Mouse (Mus musculus) limb, embryonic 11.5 days (tissue): ENCODE data around the gene Tnrc6b. TPM values are rescaled to one million over a fixed set of nuclear protein-coding genes. Genes with fewer than 3 reads are reported as not detected.

Experiments
- ATAC-seq: fragments of 200-750 bp; cut with Nextera tagmentation; 2 replicates; pipeline ENCODE4 v1.8.0; 2017; ENCODE audit warnings: low read depth; ENCODE audit not compliant: insufficient number of reproducible peaks, low FRiP score, low TSS enrichment
- DNase-seq: peaks from one replicate; pipeline ENCODE4 v3.0.0-alpha.2; 2015; ENCODE audit warnings: low spot score
- H3K27ac ChIP-seq: fragments of 300-500 bp; sonication (generic); replicated peaks from 2 replicates; pipeline ENCODE4 v1.5.1; 2014; ENCODE audit warnings: low read depth, mild to moderate bottlenecking, low read length
- H3K27me3 ChIP-seq: fragments of 300-500 bp; sonication (generic); 2 replicates; pipeline ENCODE4 v1.6.1; 2014; ENCODE audit warnings: mild to moderate bottlenecking, low read length, mixed read lengths; ENCODE audit not compliant: control insufficient read depth, insufficient read depth
- H3K36me3 ChIP-seq: fragments of 300-500 bp; sonication (generic); 2 replicates; pipeline ENCODE4 v1.6.1; 2014; ENCODE audit warnings: mild to moderate bottlenecking, low read length, moderate library complexity, mixed read lengths; ENCODE audit not compliant: control insufficient read depth, insufficient read depth
- H3K4me1 ChIP-seq: fragments of 300-500 bp; sonication (generic); 2 replicates; pipeline ENCODE4 v1.6.1; 2014; ENCODE audit warnings: low read length, mixed read lengths; ENCODE audit not compliant: control insufficient read depth, insufficient read depth
- H3K4me2 ChIP-seq: fragments of 300-500 bp; sonication (generic); 2 replicates; pipeline ENCODE4 v1.6.1; 2014; ENCODE audit warnings: low read depth, mild to moderate bottlenecking, moderate library complexity; ENCODE audit not compliant: severe bottlenecking
- H3K4me3 ChIP-seq: fragments of 300-500 bp; sonication (generic); 2 replicates; pipeline ENCODE4 v1.5.1; 2014; ENCODE audit warnings: low read depth, low read length
- H3K9ac ChIP-seq: fragments of 300-500 bp; sonication (generic); 2 replicates; pipeline ENCODE4 v1.6.1; 2014; ENCODE audit warnings: mild to moderate bottlenecking, low read length
- H3K9me3 ChIP-seq: fragments of 300-500 bp; sonication (generic); 2 replicates; pipeline ENCODE4 v1.6.1; 2016; ENCODE audit warnings: low read length; ENCODE audit not compliant: control insufficient read depth
- WGBS: fragments of 180-500 bp; shearing (Covaris S2); extraction: QIAGEN DNeasy Blood & Tissue Kit; methylation state at CpG from one replicate; pipeline ENCODE4 v1.1.7; 2014; 5-methylcytosine and 5-hydroxymethylcytosine counted together
- polyA plus RNA-seq: library from polyadenylated mRNA; unstranded; fragments of >200 nt; fragmentation: Nextera tagmentation; extraction: Ambion mirVana; gene quantifications from 2 replicates; pipeline ENCODE4 v1.2.1, GENCODE M21; 2014

The Tnrc6b gene
- polyA plus RNA-seq, 1 experiment from 2014 or later, result 15.4 TPM

- DNase-seq, result no peak
Measured at GRCm38 (mm10) chr15:80706596-80706995, 4.5 kb upstream of the Tnrc6b start.

GRCm38 (mm10) chr15:80707088-80707487 is 4.0 kb upstream of the Tnrc6b start:
- no peak overlapping the region for H3K4me2 ChIP-seq
- H3K9me3 ChIP-seq, result no peaks in the 10 kb centered on the region
- no peak for DNase-seq
- H3K36me3 ChIP-seq, result no peaks in the 10 kb centered on the region
- no peaks in the 10 kb centered on the region for H3K27me3 ChIP-seq
- no peak overlapping the region for H3K9ac ChIP-seq
- H3K4me3 ChIP-seq, result no peak overlapping the region
- H3K4me1 ChIP-seq, result 0 out of 2 replicates have a peak, but pooled peaks cover 2% of the 10 kb centered on the region
- no peak for ATAC-seq
- whole genome bisulfite sequencing, result 80% methylated on average over 8 of the region's 8 CpGs
- no peak overlapping the region for H3K27ac ChIP-seq

More at GRCm38 (mm10) chr15:80706596-80706995, 4.5 kb upstream of the Tnrc6b start:
- H3K4me1 ChIP-seq, result 0 out of 2 replicates have a peak, but pooled peaks cover 2% of the 10 kb centered on the region
- H3K9ac ChIP-seq, result 0 out of 2 replicates have a peak overlapping the region, but pooled peaks have one; percentile 27
- WGBS, result 29% methylated on average over 11 of the region's 11 CpGs
- peak overlapping the region; percentile 50 for H3K4me2 ChIP-seq
- H3K9me3 ChIP-seq, result no peaks in the 10 kb centered on the region
- peak overlapping the region; percentile 12; the same call in 1 of the 2 replicates for H3K4me3 ChIP-seq
- no peaks in the 10 kb centered on the region for H3K36me3 ChIP-seq
- no peaks in the 10 kb centered on the region for H3K27me3 ChIP-seq
- H3K27ac ChIP-seq, result no peak overlapping the region
- no peak for ATAC-seq

DNA sequence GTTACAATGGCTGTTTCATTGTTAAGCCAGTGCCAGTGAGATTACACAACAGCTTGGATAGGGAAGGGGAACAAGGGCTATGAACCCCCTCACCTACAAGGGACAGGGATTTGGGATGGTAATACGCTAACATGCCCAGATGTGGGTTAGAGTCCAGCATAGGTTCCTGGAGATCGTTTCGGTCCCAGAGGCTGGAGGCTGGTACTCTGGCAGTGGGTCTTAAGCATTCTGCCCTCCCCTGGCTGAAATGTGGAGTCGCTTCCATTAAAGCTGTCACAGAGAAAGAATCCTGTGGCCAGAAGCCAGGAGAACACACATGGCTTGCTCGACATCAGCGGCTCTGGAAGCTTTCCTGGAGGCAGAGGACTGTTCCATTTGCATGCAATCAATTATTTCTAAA is 1.5 kb upstream of the Tnrc6b start:
- ATAC-seq, result no peak
- no peak for DNase-seq

GRCm38 (mm10) chr15:80710257-80710607 is 881 bp upstream of the Tnrc6b start:
- H3K27ac ChIP-seq, result no peak overlapping the region
- no peak overlapping the region for H3K9ac ChIP-seq
- 16% methylated on average over 5 of the region's 5 CpGs for WGBS
- peak overlapping the region; percentile 31 for H3K4me2 ChIP-seq
- DNase-seq (no peak), ATAC-seq (no peak)
- H3K36me3 ChIP-seq, result no peaks in the 10 kb centered on the region
- H3K4me1 ChIP-seq, result 0 out of 2 replicates have a peak, but pooled peaks cover 2% of the 10 kb centered on the region
- peak overlapping the region; percentile 90 for H3K4me3 ChIP-seq
- H3K27me3 ChIP-seq, result no peaks in the 10 kb centered on the region
- H3K9me3 ChIP-seq, result no peaks in the 10 kb centered on the region

More for the DNA sequence above, 1.5 kb upstream of the Tnrc6b start:
- 66% methylated on average over 6 of the region's 6 CpGs for WGBS
- Histone ChIP-seq H3K9ac (no peak overlapping the region), H3K4me2 (no peak overlapping the region), H3K27me3 (no peaks in the 10 kb centered on the region), H3K4me1 (0 out of 2 replicates have a peak, but pooled peaks cover 2% of the 10 kb centered on the region), H3K36me3 (no peaks in the 10 kb centered on the region), H3K9me3 (no peaks in the 10 kb centered on the region), H3K4me3 (no peak overlapping the region), H3K27ac (no peak overlapping the region)

DNA sequence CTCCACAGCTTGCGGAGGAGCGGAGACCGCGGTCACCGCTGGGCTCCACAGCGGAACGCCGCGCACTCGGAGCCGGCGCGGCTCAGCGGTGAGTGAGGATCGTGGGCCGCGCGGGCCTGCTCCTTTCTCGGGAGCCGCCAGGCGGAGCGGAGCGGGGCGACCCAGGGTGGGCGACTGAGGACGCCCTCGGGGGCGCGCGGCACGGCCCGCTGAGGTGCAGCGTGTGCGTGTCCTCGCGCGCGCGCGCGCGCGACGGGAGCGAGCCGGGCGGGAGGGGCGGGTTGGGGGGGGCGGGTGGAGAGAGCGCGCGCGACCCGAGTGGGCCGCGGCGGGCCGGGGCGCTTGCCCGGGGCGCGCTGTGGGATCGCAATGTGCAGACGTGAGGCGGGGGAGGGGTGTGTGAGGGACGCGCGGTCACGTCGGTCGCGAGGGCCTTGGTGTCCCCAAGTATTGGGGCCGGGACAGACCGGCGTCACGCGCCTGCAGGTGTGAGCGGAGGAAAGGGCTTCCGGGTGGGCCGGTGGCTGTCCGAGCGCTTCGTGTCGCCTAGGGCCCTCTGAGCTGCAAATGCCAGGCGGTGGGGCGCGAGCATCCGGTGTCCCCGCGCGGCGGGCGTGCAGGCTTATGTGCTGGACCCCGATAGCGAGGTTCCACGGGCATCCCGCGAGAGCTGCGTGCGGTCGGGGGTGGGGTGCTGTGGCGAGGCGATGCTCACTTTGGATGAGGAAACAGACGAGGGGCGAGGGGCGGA is 463 bp downstream of the Tnrc6b start:
- Histone ChIP-seq H3K27me3 (no peaks in the 10 kb centered on the region), H3K4me1 (0 out of 2 replicates have a peak, but pooled peaks cover 2% of the 10 kb centered on the region), H3K4me3 (peak overlapping the region; percentile 90), H3K36me3 (no peaks in the 10 kb centered on the region), H3K9ac (peak overlapping the region; percentile 76), H3K27ac (0 out of 2 replicates have a peak overlapping the region, but pooled peaks have one; percentile 30), H3K9me3 (no peaks in the 10 kb centered on the region), H3K4me2 (peak overlapping the region; percentile 78)
- DNase-seq, result peak; percentile 68
- ATAC-seq, result peak; percentile 22; the same call in 1 of the 2 replicates
- WGBS, result under 1% methylated on average over 85 of the region's 106 CpGs

DNA sequence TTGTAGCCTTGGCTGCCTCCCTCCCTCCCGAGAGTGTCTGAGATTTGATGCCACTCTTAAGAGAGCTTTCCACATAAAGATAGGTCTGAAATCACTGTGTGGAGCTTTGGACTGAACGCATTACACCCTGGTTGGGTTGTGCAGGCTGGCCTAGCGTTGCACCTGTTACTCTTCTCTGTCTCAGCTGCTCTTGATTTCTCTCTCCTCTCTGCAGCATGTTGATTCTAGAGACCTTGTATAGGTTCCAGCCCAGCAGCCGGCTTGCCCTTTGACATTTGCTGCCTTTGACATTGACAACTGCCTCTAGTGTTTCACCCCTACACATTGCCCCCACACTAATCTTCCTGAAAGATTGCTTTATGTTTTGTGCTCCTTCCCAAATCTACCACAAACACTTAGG is 3.2 kb downstream of the Tnrc6b start:
- no peak overlapping the region for H3K27ac ChIP-seq
- H3K4me1 ChIP-seq, result no peaks in the 10 kb centered on the region
- no peaks in the 10 kb centered on the region for H3K27me3 ChIP-seq
- H3K4me2 ChIP-seq, result no peak overlapping the region
- no peaks in the 10 kb centered on the region for H3K36me3 ChIP-seq
- H3K9ac ChIP-seq, result no peak overlapping the region
- 82% methylated on average over 4 of the region's 4 CpGs for WGBS
- no peaks in the 10 kb centered on the region for H3K9me3 ChIP-seq
- DNase-seq, result no peak
- ATAC-seq, result no peak
- no peak overlapping the region for H3K4me3 ChIP-seq

DNA sequence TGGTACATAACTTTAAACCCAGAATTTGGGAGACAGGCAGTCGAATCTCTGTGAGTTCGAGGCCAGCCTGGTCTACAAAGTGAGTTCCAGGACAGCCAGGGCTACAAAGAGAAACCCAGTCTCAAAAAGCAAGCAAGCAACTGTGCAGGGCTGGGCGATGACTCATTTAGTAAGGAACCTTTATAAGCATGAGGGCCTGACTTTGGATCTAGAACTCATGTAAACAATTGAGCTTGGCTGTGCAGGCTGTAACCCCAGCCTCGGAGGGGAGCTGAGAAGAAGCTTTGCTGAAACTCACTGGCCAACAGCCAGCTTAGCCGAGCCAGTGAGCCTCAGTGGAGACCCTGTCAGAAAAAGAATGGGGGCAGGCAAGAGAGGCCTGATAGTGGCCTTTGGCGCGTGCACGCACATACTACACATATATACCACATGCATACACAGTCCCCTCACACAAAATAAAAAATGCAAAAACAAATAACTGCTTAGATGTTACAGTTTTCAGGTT is 5.6 kb downstream of the Tnrc6b start:
- Histone ChIP-seq H3K27ac (no peak overlapping the region), H3K36me3 (no peaks in the 10 kb centered on the region), H3K4me3 (no peak overlapping the region), H3K4me2 (no peak overlapping the region), H3K4me1 (no peaks in the 10 kb centered on the region), H3K9ac (no peak overlapping the region), H3K27me3 (no peaks in the 10 kb centered on the region), H3K9me3 (no peaks in the 10 kb centered on the region)
- DNase-seq (no peak), ATAC-seq (no peak)
- 86% methylated on average over 8 of the region's 8 CpGs for WGBS

GRCm38 (mm10) chr15:80717431-80717830 is 6.3 kb downstream of the Tnrc6b start:
- no peaks in the 10 kb centered on the region for H3K36me3 ChIP-seq
- no peak overlapping the region for H3K9ac ChIP-seq
- no peak for DNase-seq
- WGBS, result 68% methylated on average over 1 of the region's 1 CpGs
- H3K27ac ChIP-seq, result no peak overlapping the region
- H3K9me3 ChIP-seq, result no peaks in the 10 kb centered on the region
- no peaks in the 10 kb centered on the region for H3K27me3 ChIP-seq
- ATAC-seq, result no peak
- no peak overlapping the region for H3K4me3 ChIP-seq
- H3K4me2 ChIP-seq, result no peak overlapping the region
- no peaks in the 10 kb centered on the region for H3K4me1 ChIP-seq
